Mouse (Mus musculus): ENCODE measurements around the gene A830031A19Rik. TPM values are rescaled to one million over a fixed set of nuclear protein-coding genes. Genes with fewer than 3 reads are reported as not detected.

A830031A19Rik gene
- polyA plus RNA-seq, 1 experiment from 2014 or later, result not detected

DNA sequence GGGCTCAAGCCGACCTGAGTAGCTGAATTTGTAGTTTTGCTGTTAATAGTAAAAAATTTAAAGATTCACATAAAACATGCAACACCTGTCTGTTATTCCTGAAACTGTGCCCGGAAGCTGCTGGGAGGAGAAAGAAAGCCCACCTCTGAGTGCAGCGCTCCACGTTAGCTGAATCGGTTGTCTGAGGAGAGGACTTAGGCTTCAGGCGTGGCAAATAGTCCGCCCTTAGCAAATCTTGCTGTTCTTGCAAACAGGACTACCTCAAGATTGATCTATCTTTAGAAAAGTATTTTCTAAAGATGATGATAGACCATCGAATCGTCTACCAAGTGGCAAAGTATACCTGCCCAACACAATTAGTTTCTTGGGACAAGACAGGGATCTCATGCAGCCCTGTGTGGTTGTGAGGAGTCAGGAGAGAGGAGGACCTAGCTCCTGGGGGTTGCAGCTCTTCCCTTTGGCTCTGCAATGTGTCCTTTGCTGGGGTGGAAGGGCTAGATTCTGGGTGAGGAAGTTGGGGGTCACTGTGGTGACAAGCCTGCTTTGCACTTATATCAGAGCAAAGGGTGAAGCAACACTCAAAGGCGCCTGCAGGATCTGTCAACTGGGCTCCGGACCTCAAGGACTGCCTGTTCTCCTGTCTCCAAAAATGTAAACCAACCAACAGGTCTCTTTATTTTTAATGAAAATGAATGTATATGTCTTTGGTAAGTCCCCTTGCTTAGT lies 24.7 kb downstream of the A830031A19Rik start:
- WGBS, result 62% methylated on average over 11 of the region's 11 CpGs
- no peaks in the 10 kb centered on the region for H3K36me3 ChIP-seq (ENCODE audit: control insufficient read depth, insufficient read depth, low read length)
- no peaks in the 10 kb centered on the region for H3K9me3 ChIP-seq (replicated peaks; ENCODE audit: control insufficient read depth, low read length)
- H3K27me3 ChIP-seq (ENCODE audit: control insufficient read depth, insufficient read depth, low read length), result no peaks in the 10 kb centered on the region
- no peak overlapping the region for H3K4me3 ChIP-seq (replicated peaks; ENCODE audit: low read length)
- H3K27ac ChIP-seq (ENCODE audit: low read length), result no peak overlapping the region
- H3K4me1 ChIP-seq (ENCODE audit: control insufficient read depth, insufficient read depth, low read length), result peaks cover 3% of the 10 kb centered on the region; the same call in 1 of the 2 replicates
- no peak for ATAC-seq (ENCODE audit: insufficient read depth, low FRiP score)
- H3K9ac ChIP-seq (ENCODE audit: low read length), result no peak overlapping the region
- H3K4me2 ChIP-seq (ENCODE audit: low read depth, low read length), result peak overlapping the region; percentile 57

- Histone ChIP-seq H3K4me3 (replicated peaks; ENCODE audit: low read length) (peak overlapping the region; percentile 54), H3K4me2 (ENCODE audit: low read depth, low read length) (peak overlapping the region; percentile 57), H3K9ac (ENCODE audit: low read length) (peak overlapping the region; percentile 63), H3K9me3 (replicated peaks; ENCODE audit: control insufficient read depth, low read length) (no peaks in the 10 kb centered on the region), H3K27ac (ENCODE audit: low read length) (no peak overlapping the region), H3K27me3 (ENCODE audit: control insufficient read depth, insufficient read depth, low read length) (no peaks in the 10 kb centered on the region), H3K36me3 (ENCODE audit: control insufficient read depth, insufficient read depth, low read length) (no peaks in the 10 kb centered on the region), H3K4me1 (ENCODE audit: control insufficient read depth, insufficient read depth, low read length) (peaks cover 3% of the 10 kb centered on the region; the same call in 1 of the 2 replicates)
- 5% methylated on average over 28 of the region's 28 CpGs for WGBS
- ATAC-seq (ENCODE audit: insufficient read depth, low FRiP score), result peak; percentile 74
Measured at GRCm38 (mm10) chr11:24049226-24050031, 25.4 kb downstream of the A830031A19Rik start.

DNA sequence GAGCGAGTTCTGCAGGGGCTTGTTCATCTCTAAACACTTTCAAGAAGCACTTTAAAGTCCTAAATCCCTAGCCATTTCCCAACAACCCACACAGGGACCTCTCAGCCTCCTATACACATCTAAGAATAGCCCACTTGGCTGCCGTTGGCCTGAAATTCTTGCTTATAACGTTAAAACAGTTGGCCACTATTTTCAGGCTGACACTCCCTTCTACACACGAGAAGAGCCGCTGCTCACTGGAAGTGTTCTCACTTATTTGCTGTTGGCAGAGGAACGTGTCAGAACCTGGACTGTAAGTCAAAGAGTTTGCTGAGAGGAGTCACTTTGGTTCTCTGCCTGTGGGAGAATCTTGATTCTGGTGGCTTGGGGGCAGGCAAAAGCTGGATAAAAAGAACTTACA lies 30.8 kb downstream of the A830031A19Rik start:
- H3K36me3 ChIP-seq (ENCODE audit: control insufficient read depth, insufficient read depth, low read length), result no peaks in the 10 kb centered on the region
- 57% methylated on average over 6 of the region's 6 CpGs for WGBS
- no peak overlapping the region for H3K27ac ChIP-seq (ENCODE audit: low read length)
- no peak overlapping the region for H3K4me2 ChIP-seq (ENCODE audit: low read depth, low read length)
- no peaks in the 10 kb centered on the region for H3K27me3 ChIP-seq (ENCODE audit: control insufficient read depth, insufficient read depth, low read length)
- ATAC-seq (ENCODE audit: insufficient read depth, low FRiP score), result no peak
- no peak overlapping the region for H3K4me3 ChIP-seq (replicated peaks; ENCODE audit: low read length)
- no peaks in the 10 kb centered on the region for H3K4me1 ChIP-seq (ENCODE audit: control insufficient read depth, insufficient read depth, low read length)
- no peak overlapping the region for H3K9ac ChIP-seq (ENCODE audit: low read length)
- H3K9me3 ChIP-seq (replicated peaks; ENCODE audit: control insufficient read depth, low read length), result no peaks in the 10 kb centered on the region

DNA sequence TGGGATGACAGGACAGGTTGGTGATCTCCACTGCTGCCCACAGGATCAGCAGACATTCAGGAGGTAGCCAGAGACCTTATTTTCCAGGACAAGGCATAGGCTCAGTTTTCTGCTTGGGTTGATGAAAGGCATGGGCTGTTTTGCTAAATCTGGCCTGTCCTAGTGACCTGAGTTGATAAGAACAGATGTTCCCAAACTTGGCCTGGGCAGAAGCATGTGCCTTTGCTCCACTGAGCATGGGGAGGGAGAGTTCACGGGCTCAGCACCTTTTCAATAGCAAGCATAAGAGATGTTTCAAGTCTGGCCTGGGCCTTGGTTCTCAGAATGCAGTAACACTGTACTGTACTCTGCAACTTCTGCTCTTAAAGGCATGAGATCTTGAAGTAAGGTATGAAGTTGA lies 54.1 kb downstream of the A830031A19Rik start:
- 63% methylated on average over 1 of the region's 1 CpGs for WGBS
- Histone ChIP-seq H3K9me3 (replicated peaks; ENCODE audit: control insufficient read depth, low read length) (no peaks in the 10 kb centered on the region), H3K27me3 (ENCODE audit: control insufficient read depth, insufficient read depth, low read length) (no peaks in the 10 kb centered on the region), H3K4me1 (ENCODE audit: control insufficient read depth, insufficient read depth, low read length) (no peaks in the 10 kb centered on the region), H3K27ac (ENCODE audit: low read length) (no peak overlapping the region), H3K4me3 (replicated peaks; ENCODE audit: low read length) (no peak overlapping the region), H3K9ac (ENCODE audit: low read length) (no peak overlapping the region), H3K36me3 (ENCODE audit: control insufficient read depth, insufficient read depth, low read length) (no peaks in the 10 kb centered on the region), H3K4me2 (ENCODE audit: low read depth, low read length) (no peak overlapping the region)
- no peak for ATAC-seq (ENCODE audit: insufficient read depth, low FRiP score)

GRCm38 (mm10) chr11:24018783-24019182 lies 56.1 kb downstream of the A830031A19Rik start:
- Histone ChIP-seq H3K4me1 (ENCODE audit: control insufficient read depth, insufficient read depth, low read length) (no peaks in the 10 kb centered on the region), H3K36me3 (ENCODE audit: control insufficient read depth, insufficient read depth, low read length) (no peaks in the 10 kb centered on the region), H3K27me3 (ENCODE audit: control insufficient read depth, insufficient read depth, low read length) (no peaks in the 10 kb centered on the region), H3K9ac (ENCODE audit: low read length) (no peak overlapping the region), H3K9me3 (replicated peaks; ENCODE audit: control insufficient read depth, low read length) (no peaks in the 10 kb centered on the region), H3K27ac (ENCODE audit: low read length) (no peak overlapping the region), H3K4me3 (replicated peaks; ENCODE audit: low read length) (no peak overlapping the region), H3K4me2 (ENCODE audit: low read depth, low read length) (no peak overlapping the region)
- ATAC-seq (ENCODE audit: insufficient read depth, low FRiP score), result no peak
- 73% methylated on average over 2 of the region's 2 CpGs for WGBS

- Histone ChIP-seq H3K27ac (ENCODE audit: low read length) (no peak overlapping the region), H3K4me2 (ENCODE audit: low read depth, low read length) (no peak overlapping the region), H3K4me3 (replicated peaks; ENCODE audit: low read length) (no peak overlapping the region), H3K27me3 (ENCODE audit: control insufficient read depth, insufficient read depth, low read length) (no peaks in the 10 kb centered on the region), H3K4me1 (ENCODE audit: control insufficient read depth, insufficient read depth, low read length) (no peaks in the 10 kb centered on the region), H3K9ac (ENCODE audit: low read length) (no peak overlapping the region), H3K9me3 (replicated peaks; ENCODE audit: control insufficient read depth, low read length) (no peaks in the 10 kb centered on the region), H3K36me3 (ENCODE audit: control insufficient read depth, insufficient read depth, low read length) (no peaks in the 10 kb centered on the region)
- ATAC-seq (ENCODE audit: insufficient read depth, low FRiP score), result no peak
- 41% methylated on average over 2 of the region's 2 CpGs for WGBS
Measured at GRCm38 (mm10) chr11:24016647-24017179, 58.1 kb downstream of the A830031A19Rik start.

DNA sequence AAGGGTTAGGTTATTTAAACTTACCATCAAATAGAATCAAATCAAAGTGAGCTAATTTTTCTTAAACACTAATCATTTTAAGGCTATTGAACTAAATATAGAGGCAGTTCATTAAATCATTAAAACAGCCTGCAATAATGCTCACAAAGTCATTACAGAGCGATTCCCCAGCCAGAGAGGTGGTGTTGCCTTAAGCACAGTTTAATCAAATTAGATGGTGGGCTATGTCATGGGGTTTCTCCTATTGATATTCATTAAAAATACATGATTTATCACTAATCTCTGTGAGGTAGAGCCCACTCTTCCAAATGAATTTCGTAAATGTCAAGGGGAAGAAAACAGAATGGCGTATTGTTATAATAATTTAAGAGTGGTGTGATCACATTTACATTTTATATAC lies 58.8 kb downstream of the A830031A19Rik start:
- no peak overlapping the region for H3K27ac ChIP-seq (ENCODE audit: low read length)
- no peaks in the 10 kb centered on the region for H3K27me3 ChIP-seq (ENCODE audit: control insufficient read depth, insufficient read depth, low read length)
- 70% methylated on average over 3 of the region's 3 CpGs for WGBS
- H3K36me3 ChIP-seq (ENCODE audit: control insufficient read depth, insufficient read depth, low read length), result no peaks in the 10 kb centered on the region
- H3K9me3 ChIP-seq (replicated peaks; ENCODE audit: control insufficient read depth, low read length), result no peaks in the 10 kb centered on the region
- H3K4me2 ChIP-seq (ENCODE audit: low read depth, low read length), result no peak overlapping the region
- no peak overlapping the region for H3K9ac ChIP-seq (ENCODE audit: low read length)
- no peaks in the 10 kb centered on the region for H3K4me1 ChIP-seq (ENCODE audit: control insufficient read depth, insufficient read depth, low read length)
- no peak overlapping the region for H3K4me3 ChIP-seq (replicated peaks; ENCODE audit: low read length)
- ATAC-seq (ENCODE audit: insufficient read depth, low FRiP score), result no peak

- H3K9me3 ChIP-seq (replicated peaks; ENCODE audit: control insufficient read depth, low read length), result no peaks in the 10 kb centered on the region
- H3K9ac ChIP-seq (ENCODE audit: low read length), result no peak overlapping the region
- H3K27ac ChIP-seq (ENCODE audit: low read length), result no peak overlapping the region
- H3K4me1 ChIP-seq (ENCODE audit: control insufficient read depth, insufficient read depth, low read length), result no peaks in the 10 kb centered on the region
- H3K4me3 ChIP-seq (replicated peaks; ENCODE audit: low read length), result no peak overlapping the region
- no peaks in the 10 kb centered on the region for H3K36me3 ChIP-seq (ENCODE audit: control insufficient read depth, insufficient read depth, low read length)
- no peak overlapping the region for H3K4me2 ChIP-seq (ENCODE audit: low read depth, low read length)
- no peak for ATAC-seq (ENCODE audit: insufficient read depth, low FRiP score)
- 66% methylated on average over 5 of the region's 5 CpGs for WGBS
- no peaks in the 10 kb centered on the region for H3K27me3 ChIP-seq (ENCODE audit: control insufficient read depth, insufficient read depth, low read length)
Measured at GRCm38 (mm10) chr11:24014642-24015041, 60.2 kb downstream of the A830031A19Rik start.

DNA sequence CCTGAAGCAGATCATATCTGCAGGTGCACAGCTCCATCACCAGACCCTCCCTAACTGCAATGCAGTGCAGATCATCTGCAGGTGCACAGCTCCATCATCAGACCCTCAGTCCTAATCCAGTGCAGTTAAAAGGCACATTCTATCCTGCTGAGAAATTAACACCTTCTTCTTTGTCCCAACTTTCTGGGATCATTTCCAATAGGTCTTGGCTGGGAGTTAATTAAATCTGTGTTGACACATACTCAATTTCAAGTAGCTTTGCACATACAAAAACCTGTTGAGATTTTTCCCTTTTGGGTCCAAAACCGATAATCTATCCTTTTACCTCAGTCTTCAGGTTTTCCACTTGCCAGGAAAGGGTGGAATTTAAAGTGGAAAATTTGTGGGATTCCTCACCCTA lies 62.6 kb downstream of the A830031A19Rik start:
- no peaks in the 10 kb centered on the region for H3K9me3 ChIP-seq (replicated peaks; ENCODE audit: control insufficient read depth, low read length)
- H3K27ac ChIP-seq (ENCODE audit: low read length), result no peak overlapping the region
- H3K4me1 ChIP-seq (ENCODE audit: control insufficient read depth, insufficient read depth, low read length), result no peaks in the 10 kb centered on the region
- no peaks in the 10 kb centered on the region for H3K36me3 ChIP-seq (ENCODE audit: control insufficient read depth, insufficient read depth, low read length)
- WGBS, result 60% methylated on average over 1 of the region's 1 CpGs
- H3K4me3 ChIP-seq (replicated peaks; ENCODE audit: low read length), result no peak overlapping the region
- no peak overlapping the region for H3K4me2 ChIP-seq (ENCODE audit: low read depth, low read length)
- no peak overlapping the region for H3K9ac ChIP-seq (ENCODE audit: low read length)
- H3K27me3 ChIP-seq (ENCODE audit: control insufficient read depth, insufficient read depth, low read length), result no peaks in the 10 kb centered on the region
- ATAC-seq (ENCODE audit: insufficient read depth, low FRiP score), result no peak

All from stomach, embryonic 16.5 days (tissue).